ENCODE assay signal across 8 mouse cellular contexts in the genomic region with DNA sequence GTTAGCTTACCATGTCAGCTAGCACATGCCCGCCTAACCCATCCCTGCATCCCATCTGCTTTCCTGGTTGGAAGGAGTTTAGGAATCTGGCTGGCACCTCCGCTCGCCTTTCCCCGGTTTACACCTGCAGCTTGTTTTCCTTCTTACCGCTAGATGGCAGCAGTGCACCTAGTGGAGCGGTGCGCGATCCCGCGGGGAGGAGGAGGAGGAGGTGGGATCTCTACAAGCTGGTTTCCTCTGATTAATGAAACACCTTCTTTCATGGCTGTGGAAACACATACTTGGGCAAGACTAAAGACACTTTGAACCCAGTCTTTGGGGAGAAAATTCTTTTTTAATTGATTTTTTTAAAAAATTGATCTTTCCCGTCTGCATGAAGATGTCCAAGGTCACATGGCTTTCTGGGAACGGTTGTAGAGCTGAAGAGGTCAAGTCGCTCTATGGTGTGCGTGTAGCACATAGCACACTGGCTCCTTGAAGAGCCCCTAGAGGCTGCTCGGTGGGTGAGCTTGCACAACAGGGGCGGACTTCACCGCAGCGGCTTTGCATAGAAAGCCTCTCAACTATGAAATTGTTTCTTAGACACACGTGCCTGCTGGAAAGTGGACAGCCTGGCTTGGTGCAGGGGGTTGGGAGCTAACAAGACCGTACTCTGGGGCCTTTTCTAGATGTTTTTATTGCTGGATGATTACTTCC. TPM values are rescaled to one million over a fixed set of nuclear protein-coding genes. Genes with fewer than 3 reads are reported as not detected.
A peak's percentile ranks its signal among the peaks of the same experiment; 100 is the strongest.
DNase-seq lines count a peak whose midpoint lies in the region; ATAC-seq and TF ChIP-seq lines count a peak whose summit lies in the region.

No protein-coding gene starts in this region.

- ATAC-seq in embryonic facial prominence, embryonic 15.5 days (ENCODE audit: insufficient number of reproducible peaks, low FRiP score, low TSS enrichment, low read depth): no peak
- ATAC-seq in heart, embryonic 11.5 days (replicated peaks; ENCODE audit: insufficient number of reproducible peaks, low FRiP score, low TSS enrichment): no peak; the same call in 1 of the 2 replicates
- ATAC-seq in kidney, embryonic 15.5 days (replicated peaks; ENCODE audit: low FRiP score): peak; percentile 85
- ATAC-seq in monocyte, adult 5-6 weeks (replicated peaks; ENCODE audit: insufficient number of reproducible peaks, low FRiP score, low TSS enrichment, poor library complexity, severe bottlenecking): peak; percentile 85

- TF ChIP-seq POLR2A in bone marrow macrophage, adult 2 months (IDR thresholded peaks at IDR 0.05; ENCODE audit: borderline replicate concordance, low read depth, low read length): no peak

- peaks cover 30% of the 10 kb centered on the region for H3K27me3 ChIP-seq in embryonic facial prominence, embryonic 15.5 days
- H3K27me3 ChIP-seq in heart, embryonic 11.5 days (ENCODE audit: control insufficient read depth, insufficient read depth, low read length): peaks cover 8% of the 10 kb centered on the region
- H3K27me3 ChIP-seq in kidney, embryonic 15.5 days: peaks cover 30% of the 10 kb centered on the region

- peak; percentile 79 for TF ChIP-seq CTCF in bone marrow macrophage, adult 2 months (IDR thresholded peaks at IDR 0.05; ENCODE audit: low read depth, low read length)

- H3K4me1 ChIP-seq in bone marrow macrophage, adult 2 months (ENCODE audit: control insufficient read depth, insufficient read depth, low read length): 0 out of 2 replicates have a peak, but pooled peaks cover 3% of the 10 kb centered on the region
- peaks cover 8% of the 10 kb centered on the region; the same call in 1 of the 2 replicates for H3K4me1 ChIP-seq in embryonic facial prominence, embryonic 15.5 days
- H3K4me1 ChIP-seq in heart, embryonic 11.5 days (ENCODE audit: control insufficient read depth, insufficient read depth, low read length): 0 out of 2 replicates have a peak, but pooled peaks cover 7% of the 10 kb centered on the region
- H3K4me1 ChIP-seq in kidney, embryonic 15.5 days: peaks cover 4% of the 10 kb centered on the region

- DNase-seq in B cell, adult 2 months: peak; percentile 71 to 73
- peak; percentile 59 for DNase-seq in liver
- peak; percentile 43 to 45 for DNase-seq in spleen, postnatal 36 days (ENCODE audit: low spot score in 2 of 2)

- H3K36me3 ChIP-seq in embryonic facial prominence, embryonic 15.5 days: no peaks in the 10 kb centered on the region
- H3K36me3 ChIP-seq in heart, embryonic 11.5 days (ENCODE audit: control insufficient read depth, insufficient read depth, low read length): no peaks in the 10 kb centered on the region
- H3K36me3 ChIP-seq in kidney, embryonic 15.5 days: no peaks in the 10 kb centered on the region

- H3K9ac ChIP-seq in embryonic facial prominence, embryonic 15.5 days: no peak overlapping the region
- H3K9ac ChIP-seq in heart, embryonic 11.5 days (ENCODE audit: low read depth, low read length): no peak overlapping the region
- no peak overlapping the region for H3K9ac ChIP-seq in kidney, embryonic 15.5 days

- peak overlapping the region; percentile 40 for H3K4me2 ChIP-seq in embryonic facial prominence, embryonic 15.5 days (replicated peaks)
- peak overlapping the region; percentile 51 for H3K4me2 ChIP-seq in heart, embryonic 11.5 days
- peak overlapping the region; percentile 48 for H3K4me2 ChIP-seq in kidney, embryonic 15.5 days

- peak overlapping the region; percentile 33 for H3K4me3 ChIP-seq in bone marrow macrophage, adult 2 months (ENCODE audit: insufficient read depth, low read length)
- H3K4me3 ChIP-seq in embryonic facial prominence, embryonic 15.5 days (replicated peaks): peak overlapping the region; percentile 11; the same call in 1 of the 2 replicates
- H3K4me3 ChIP-seq in heart, embryonic 11.5 days (ENCODE audit: low read depth, low read length): peak overlapping the region; percentile 16
- peak overlapping the region; percentile 17; the same call in 1 of the 2 replicates for H3K4me3 ChIP-seq in kidney, embryonic 15.5 days (replicated peaks)

- H3K9me3 ChIP-seq in embryonic facial prominence, embryonic 15.5 days (replicated peaks): no peaks in the 10 kb centered on the region
- no peaks in the 10 kb centered on the region for H3K9me3 ChIP-seq in heart, embryonic 11.5 days (replicated peaks; ENCODE audit: control insufficient read depth, low read length)
- no peaks in the 10 kb centered on the region for H3K9me3 ChIP-seq in kidney, embryonic 15.5 days (replicated peaks)

- WGBS in embryonic facial prominence, embryonic 15.5 days: 8% methylated on average over 20 of the region's 20 CpGs
- 11% methylated on average over 20 of the region's 20 CpGs for WGBS in heart, embryonic 11.5 days (ENCODE audit: insufficient replicate concordance)
- WGBS in kidney, embryonic 15.5 days: 9% methylated on average over 20 of the region's 20 CpGs

- H3K27ac ChIP-seq in bone marrow macrophage, adult 2 months (ENCODE audit: insufficient read depth, low read depth, low read length): no peak overlapping the region
- no peak overlapping the region for H3K27ac ChIP-seq in embryonic facial prominence, embryonic 15.5 days (replicated peaks)
- no peak overlapping the region for H3K27ac ChIP-seq in heart, embryonic 11.5 days (ENCODE audit: low read depth, low read length)
- no peak overlapping the region for H3K27ac ChIP-seq in kidney, embryonic 15.5 days

RNA-seq across cellular contexts. Expression of a gene that starts 17.5 kb away (rescaled TPM):
- not detected in 2 replicates for polyA plus RNA-seq in bone marrow macrophage, adult 2 months (2012; ENCODE audit: insufficient read depth, insufficient read length, missing spikeins)
- not detected in 2 replicates for polyA plus RNA-seq in embryonic facial prominence, embryonic 15.5 days (2015; fragmentation: Nextera tagmentation; extraction: Ambion mirVana)
- 0.44 and 0.56 TPM in 2 replicates for polyA plus RNA-seq in heart, embryonic 11.5 days (2014; fragmentation: Nextera tagmentation; extraction: Ambion mirVana)
- polyA plus RNA-seq in kidney, embryonic 15.5 days (2015; fragmentation: Nextera tagmentation; extraction: Ambion mirVana): not detected in 2 replicates
- total RNA-seq in monocyte, adult 5-6 weeks (2017): not detected in 3 replicates

RNA-seq across cellular contexts. Expression of a gene that starts 23.2 kb away (rescaled TPM):
- polyA plus RNA-seq in bone marrow macrophage, adult 2 months (2012; ENCODE audit: insufficient read depth, insufficient read length, missing spikeins): 4.0 and 4.3 TPM in 2 replicates
- polyA plus RNA-seq in embryonic facial prominence, embryonic 15.5 days (2015; fragmentation: Nextera tagmentation; extraction: Ambion mirVana): 5.7 and 6.2 TPM in 2 replicates
- 9.4 and 9.5 TPM in 2 replicates for polyA plus RNA-seq in heart, embryonic 11.5 days (2014; fragmentation: Nextera tagmentation; extraction: Ambion mirVana)
- polyA plus RNA-seq in kidney, embryonic 15.5 days (2015; fragmentation: Nextera tagmentation; extraction: Ambion mirVana): 7.0 and 7.6 TPM in 2 replicates
- 1.3 to 3.9 TPM (median 3.4 TPM) in 3 replicates for total RNA-seq in monocyte, adult 5-6 weeks (2017)

Comparison
In these comparisons a context has a peak if more than half of its experiments do, and no peak if none do; other contexts are left out.
1. ATAC-seq: peak in kidney, embryonic 15.5 days (single experiment) and monocyte, adult 5-6 weeks (single experiment); none in embryonic facial prominence, embryonic 15.5 days (single experiment) and heart, embryonic 11.5 days (single experiment).
2. Peak in every context shown above with its lines, with median percentiles within 50 percentile points of each other: DNase-seq, H3K4me3 ChIP-seq and H3K4me2 ChIP-seq.